Mouse (Mus musculus) frontal cortex, postnatal 14 days (tissue): ENCODE measurements around the gene Elovl3.
"Not testable (repeated sequence)": the region's sequence is repeated elsewhere in the genome, so short reads cannot be mapped to it uniquely, and the experiment has no call there.

Experiments
- DNase-seq, 2 experiments: peaks; one replicate each; pipeline ENCODE4 v3.0.0; 2022; ENCODE audit warnings: low spot score in 2 of 2

Gene Elovl3

DNA sequence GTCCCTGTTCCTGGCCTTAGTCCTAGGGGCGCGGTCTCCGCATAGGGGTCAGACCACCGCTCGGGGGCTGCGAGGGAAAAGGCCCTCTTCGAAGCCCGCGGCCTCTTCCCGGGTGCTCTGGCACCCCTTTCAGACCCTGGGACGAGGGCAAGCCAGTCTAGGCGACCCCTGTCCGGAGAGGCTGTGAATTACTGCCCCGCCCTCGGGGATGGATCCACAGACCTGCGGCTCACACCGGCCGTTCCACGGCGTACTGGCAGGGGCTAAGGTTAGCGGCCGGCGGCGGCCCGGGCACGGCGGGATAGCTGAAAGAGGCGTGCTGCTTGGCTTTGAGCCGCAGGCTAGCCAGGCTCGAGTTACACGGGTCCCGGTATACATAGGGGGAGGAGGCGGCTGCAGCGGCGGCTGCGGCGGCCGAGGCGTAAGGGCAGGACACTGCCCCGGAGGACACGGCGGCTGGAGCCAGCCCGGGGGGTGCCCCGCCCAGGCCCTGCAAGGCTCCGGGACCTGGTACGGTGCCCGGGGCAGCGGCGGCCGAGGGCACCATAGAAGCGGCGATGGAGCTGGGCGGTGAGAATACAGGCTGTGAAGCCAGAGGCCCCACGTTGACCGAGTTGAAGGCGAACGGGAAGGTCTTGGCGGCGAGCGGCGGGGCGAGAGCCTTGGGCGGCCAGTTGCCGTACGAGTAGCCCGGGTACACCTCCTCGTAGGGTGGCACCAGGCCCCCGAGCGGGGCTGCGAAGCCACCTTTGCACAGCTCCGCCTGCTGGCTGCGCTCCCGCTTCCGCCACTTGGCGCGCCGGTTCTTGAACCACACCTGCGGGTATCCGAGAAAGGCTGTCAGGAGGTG is 4.3 kb downstream of the Elovl3 start:
- DNase-seq = peak in 1 of 2 experiments; percentile 11

DNA sequence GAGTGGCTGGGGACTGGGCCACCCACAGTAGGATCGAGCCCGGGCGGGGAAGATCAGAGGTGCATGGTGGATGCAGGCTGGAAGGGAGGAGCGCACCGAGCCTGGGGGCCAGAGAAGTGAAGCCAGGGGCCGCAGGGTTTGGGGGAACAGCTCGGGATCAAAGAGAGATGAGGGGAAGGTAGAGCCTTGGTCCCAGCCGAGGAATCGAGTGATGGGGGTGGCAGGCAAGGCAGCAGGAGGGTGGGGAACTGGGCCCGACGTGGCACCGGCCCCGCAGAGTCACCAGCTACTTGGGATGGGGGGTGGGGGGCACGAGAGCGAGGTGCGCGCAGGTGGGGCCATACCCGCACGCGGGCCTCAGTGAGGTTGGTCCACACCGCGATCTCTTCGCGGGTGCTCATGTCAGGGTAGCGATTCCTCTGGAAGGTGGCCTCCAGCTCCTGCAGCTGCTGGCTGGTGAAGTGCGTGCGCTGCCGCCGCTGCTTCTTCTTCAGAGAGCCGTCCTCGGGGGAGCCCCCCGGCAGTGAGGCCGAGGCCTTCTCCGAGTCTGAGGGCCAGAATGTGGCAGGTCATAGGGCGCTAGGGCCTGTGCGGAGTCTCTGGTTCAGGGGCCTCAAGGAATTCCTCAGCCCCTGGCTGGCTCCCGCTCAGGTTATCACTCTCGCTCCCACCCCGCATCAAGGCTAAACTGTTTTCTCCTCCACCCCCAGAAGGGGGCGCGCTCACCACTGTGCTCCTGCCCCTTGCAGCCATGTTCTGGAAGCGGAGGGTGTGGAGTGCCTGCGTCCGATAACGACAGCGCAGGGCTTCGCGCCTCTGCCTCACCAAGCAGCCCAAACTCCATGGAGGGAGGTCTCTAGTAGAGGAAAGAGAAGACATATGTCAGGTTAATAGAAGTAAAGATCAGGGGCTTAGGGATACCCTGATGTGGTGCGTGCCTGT is 5.2 kb downstream of the Elovl3 start:
- DNase-seq = peak; percentile 16 to 42

DNA sequence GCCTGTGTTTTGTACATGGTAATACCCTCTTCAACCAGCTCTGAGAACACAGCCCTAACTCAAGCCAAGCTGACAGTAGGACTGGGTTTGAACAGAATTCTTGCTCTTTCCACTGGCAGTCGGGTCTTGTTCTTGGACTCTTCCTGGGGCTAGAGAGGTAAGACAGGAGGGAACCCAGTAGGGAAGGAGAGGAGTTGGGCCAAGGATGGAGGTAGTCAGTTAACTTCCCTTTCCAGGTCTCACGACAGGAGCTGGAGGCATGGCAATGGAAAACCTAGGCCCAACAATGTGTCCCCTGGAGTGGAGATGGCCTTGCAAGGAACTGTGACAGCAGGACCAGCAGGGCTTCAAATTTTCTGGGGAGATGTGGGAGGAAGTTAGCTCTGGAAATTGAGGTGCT is 8.6 kb downstream of the Elovl3 start:
- no peak for DNase-seq

DNA sequence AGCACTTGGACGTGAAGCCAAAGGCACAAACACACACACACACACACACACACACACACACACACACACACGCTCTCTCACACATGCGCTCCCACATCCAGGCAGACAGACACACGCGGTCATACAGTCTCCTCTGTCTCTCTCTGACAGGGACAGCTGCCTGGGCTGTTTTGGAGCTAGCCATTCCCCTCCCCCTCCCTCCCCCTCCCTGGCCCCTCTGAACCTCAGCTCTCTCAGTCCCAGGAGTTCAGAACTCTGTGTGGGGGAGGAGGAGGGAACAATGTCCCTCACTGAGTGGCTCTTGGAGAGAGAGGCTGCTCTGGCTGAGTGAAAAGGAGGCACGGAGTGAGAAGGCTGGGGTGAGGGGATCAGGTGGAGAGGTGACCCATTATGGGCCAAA is 9.4 kb downstream of the Elovl3 start:
- no peak for DNase-seq

DNA sequence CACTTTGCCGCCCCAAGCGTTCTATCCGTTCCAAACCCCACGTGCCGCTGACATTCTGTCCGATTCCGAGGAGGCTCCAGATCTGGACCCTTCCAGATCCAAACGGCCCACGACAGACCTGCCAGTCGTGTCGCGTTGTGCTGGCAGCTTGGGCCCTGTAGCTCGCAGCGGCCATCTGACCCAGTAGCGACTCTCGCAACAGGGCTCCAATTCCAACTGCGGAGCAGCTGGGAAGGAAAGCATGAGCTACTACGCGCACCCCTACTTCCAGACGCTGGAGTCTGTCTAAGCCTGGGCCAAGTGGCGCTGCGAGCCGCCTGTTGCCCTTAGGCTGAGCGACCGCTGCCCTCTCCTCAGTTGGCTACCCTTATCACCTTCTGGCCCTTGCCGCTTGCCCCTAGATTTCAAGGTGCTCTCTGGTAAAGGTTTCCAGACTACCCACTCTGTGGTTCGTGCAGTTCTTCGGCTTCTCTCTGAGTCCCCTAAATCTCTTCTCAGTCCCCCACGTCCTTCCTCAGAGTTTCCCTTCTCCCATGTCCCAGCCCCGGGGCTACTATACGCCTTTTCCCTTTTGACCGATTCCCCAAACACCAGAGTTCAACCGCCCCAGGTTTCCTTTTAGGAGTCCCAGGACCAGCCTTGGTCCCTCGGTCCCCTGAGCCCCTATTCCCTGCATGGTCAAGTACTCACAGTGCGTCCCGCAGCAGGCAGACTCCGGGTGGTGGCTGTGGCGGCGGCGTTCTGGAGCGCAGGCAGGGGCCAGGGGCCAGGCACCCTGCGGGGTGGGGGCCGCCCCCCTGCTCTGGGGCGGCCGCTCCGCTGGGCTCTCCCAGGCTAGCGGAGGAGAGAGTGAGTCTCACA is 16.0 kb downstream of the Elovl3 start, which contains the start of gene Pitx3:
Gene Pitx3, minus strand, starts transcription at position 816 of the 861 bp plus-strand sequence.
- DNase-seq = no peak

DNA sequence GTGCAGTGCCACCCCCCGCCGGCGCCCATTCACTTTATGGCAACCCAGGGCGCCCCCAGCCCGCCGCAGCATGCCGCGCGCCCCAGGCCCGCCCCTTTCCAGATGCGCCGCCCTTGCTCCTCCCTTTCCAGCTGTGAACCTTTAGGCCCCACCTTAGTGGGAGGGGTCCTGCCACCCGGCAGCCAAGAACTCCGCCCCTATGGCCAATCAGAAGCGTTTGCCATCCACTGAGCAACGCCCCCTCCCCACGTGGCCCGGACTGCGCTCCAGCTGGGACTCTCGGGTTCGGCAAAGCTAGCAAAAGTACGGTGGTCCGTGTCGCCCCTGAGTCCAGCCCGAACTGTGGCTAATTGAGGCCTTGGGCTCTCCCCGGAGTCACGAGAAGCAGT is 16.7 kb downstream of the Elovl3 start:
- peak; percentile 49 to 50 for DNase-seq

DNA sequence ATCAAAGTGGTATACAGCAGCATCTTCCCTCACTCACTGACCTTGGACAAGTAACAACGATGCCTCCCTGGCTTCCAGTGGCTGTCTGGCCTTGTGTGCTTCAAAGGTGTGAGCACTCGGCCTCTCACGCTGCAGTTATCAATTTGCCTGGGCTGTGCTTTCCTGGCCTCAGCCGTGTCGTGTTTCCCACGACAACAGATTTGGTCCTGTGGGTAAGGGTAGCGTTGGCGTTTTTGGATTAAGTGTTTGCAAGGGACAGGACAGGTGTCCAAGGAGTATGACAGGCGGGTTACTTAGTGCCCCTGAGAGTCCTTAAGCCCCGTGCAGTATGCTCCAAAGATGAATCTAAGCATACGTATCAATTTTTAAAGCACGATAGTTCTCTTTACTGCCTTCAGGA is 17.4 kb downstream of the Elovl3 start:
- no peak for DNase-seq

DNA sequence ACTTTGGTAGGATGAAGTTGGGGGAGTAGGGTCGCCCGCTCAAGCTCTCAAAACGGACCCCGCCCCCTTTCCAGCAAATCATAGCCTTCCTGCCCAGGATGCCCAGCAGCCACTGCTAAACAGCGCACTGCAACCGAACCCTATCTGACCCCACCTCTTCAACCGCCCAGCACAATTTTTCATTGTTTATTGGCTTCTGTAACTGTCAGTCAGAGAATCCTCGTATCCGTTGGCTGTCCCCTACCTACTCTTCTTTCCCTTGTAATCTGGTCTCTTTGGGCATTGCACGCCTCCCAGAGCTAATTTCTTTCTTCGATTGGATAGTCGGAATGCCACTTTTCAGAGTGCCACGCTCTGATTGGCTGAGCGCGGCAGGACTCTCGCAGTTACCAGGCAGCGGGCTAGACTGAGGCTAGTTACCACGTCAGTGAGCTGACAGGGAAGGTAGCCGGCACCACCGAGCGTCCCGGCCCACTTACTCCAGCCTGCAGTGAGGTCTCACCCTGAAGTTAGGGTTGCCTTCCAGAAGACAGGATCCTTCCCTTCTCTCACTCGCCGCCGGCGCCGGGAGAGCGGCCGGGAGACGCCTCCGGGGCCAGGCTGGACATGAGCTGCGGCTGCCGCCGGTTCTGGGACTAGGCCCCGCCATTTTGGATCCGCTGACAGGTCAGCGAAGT is 20.6 kb downstream of the Elovl3 start, which contains the start of gene Gbf1:
Gene Gbf1, plus strand, starts transcription at position 383 of the 677 bp plus-strand sequence.
- peak; percentile 92 to 96 for DNase-seq

DNA sequence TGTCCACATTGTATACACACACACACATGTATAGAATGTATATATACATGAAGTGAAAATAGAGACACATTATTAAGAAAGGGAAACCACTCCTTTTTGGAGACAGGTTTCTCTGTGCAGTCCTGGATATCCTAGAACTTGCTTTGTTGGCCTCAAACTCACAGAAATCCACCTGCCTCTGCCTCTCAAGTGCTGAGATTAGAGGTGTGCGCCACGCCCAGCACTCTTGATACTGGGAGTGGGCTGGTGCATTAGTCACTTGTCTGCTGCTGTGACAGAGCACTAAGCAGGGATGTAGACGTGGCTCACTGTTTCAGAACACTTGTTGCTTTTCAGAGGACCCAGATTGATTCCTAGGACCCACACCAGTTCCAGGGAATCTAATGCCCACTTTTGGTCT is 34.3 kb downstream of the Elovl3 start:
- DNase-seq = no peak

DNA sequence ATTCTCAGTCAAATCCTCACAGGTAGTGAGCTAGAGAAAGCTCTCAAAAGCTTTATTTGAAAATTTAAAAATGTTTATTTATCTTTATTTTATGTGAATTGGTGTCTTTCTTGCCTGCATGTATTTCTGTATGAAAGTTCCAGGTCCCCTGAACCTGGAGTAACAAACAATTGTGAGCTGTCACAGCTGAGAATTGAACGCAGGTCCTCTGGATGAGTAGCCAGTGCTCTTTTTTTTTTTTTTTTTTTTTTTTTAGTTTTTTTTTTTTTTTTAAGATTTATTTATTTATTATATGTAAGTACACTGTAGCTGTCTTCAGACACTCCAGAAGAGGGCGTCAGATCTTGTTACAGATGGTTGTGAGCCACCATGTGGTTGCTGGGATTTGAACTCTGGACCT is 35.5 kb downstream of the Elovl3 start:
- not testable (repeated sequence) for DNase-seq

DNA sequence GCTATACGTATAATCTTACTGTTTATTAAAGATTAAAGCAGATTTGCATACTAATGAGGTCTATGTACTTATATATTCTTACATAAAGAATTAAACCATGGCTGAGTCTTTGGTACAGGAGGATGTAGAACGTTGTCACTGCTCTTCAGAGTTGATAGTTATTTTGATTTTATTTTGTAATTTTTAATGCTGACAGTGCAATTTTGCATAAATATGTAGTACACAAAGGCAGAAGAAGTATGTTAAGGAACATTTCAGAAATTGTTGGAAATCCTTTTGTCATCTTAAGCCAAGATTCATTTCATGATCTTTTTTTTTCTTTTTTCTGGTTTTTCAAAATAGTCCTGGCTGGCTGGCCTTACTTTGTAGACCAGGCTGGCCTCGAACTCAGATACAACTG is 37.7 kb downstream of the Elovl3 start:
- no peak for DNase-seq

DNA sequence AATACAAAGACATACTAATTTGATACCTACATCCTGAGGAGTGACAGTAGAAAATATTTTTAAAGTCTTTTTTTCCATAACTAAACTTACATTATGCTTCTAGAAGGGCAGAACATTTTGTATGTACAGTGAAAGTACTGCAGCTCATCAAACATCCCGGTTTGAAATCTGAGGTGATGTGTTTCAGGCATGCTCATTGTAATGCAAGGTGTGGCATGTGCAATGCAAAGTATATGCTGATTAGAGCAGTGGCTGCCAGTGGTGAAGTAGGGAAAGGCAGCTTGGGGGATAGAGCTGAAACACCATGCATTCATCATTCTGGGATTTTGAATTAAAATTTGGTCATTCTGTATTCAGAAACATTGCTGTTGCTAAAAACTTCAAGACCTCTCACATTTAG is 38.2 kb downstream of the Elovl3 start:
- DNase-seq = no peak

DNA sequence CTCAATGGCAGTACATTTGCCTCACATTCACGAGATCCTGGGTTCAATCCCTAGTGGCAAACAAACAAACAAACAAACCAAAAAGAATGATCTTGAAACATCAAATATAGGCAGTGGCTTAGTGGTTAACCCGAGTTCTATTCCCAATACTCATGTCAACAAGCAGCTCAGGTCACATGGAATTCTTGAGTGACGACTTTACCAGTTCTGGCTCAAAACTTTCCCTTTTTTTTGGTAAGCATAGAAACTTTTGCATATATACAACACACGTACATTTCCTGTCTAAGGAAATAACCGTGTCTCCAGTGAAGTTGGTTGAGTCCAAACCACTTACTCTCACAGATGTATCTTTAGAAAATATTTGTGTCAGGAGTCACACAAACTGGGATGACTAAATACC is 40.8 kb downstream of the Elovl3 start:
- DNase-seq = no peak

DNA sequence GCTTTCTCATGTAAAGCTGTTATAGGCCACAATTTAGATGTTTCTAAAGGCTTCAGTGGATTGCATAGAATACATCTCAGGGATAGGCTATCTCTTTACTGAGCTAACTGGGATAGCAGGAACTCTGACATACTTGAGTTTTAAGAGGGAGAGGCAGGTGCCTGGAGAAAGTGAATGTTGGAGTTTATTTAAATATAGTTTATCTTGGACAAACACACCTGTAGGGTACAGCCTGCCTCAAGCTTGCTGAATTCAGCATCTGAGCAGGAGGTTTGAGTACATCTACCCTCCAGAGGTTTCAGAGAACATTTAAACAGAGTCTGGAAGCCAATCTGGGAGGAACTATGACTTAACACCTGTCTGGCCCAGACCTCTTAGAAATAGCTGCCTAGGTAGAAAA is 43.5 kb downstream of the Elovl3 start:
- no peak for DNase-seq

DNA sequence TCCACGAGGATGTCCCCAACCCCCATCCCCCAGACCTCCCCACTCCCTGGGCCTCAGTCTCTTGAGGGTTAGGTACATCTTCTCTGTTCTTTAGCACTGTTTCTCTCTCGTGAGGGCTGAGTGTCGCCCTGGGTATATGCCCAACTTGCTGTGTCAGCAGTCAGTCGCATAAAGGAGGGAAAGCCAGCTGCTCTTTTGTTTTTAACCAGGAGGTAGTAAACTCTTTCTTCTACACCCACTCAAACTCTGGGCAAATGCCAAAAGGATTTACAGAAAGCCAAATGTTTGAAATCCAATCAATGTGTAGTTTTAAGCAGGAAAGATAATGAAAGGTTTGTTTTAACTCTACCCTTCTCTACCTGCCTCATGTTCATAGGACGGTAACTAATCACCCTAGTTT is 45.3 kb downstream of the Elovl3 start:
- DNase-seq = no peak

DNA sequence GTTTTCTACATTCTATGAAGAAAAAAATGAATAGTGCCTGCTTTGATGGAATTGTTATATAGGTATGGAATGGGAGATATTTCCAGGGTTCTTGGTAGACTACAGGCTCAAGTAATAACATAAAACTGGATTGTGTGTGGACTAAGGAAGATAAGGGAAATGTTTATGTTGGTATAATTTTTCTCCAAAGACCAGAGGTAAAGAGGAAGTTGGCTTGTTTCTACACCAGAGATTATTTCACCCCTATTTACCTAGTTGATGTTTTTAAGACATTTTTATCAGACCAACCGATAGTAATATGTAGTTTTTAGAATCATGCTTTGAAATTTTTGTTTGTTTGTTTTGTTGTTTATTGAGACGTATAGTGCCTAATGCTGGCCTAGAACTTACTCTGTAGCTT is 48.6 kb downstream of the Elovl3 start:
- DNase-seq = no peak

DNA sequence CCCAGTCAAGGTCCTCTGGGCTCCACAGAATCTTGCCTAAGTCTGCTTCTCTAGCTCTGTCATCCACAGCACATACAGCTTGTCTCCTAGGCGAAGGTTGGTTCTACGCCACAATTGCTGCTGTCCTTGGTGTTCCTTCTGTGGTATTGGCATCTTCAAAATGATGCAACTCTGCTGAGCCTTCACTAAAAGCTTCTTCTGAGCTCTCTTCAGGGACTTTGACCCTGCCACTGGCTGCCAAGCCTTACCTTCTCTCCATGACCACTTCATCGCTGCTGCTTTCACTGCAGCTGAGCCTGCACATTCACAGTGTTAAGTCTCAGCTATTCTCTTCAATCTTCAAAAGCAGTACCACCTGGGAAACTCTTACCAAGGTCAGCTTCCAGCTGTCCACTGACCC is 50.5 kb downstream of the Elovl3 start:
- no peak for DNase-seq
